10 mouse cellular contexts compared by ENCODE assay signal in genomic region chr13:12502665-12503237, GRCm38 (mm10). TPM values are rescaled to one million over a fixed set of nuclear protein-coding genes. Genes with fewer than 3 reads are reported as not detected.
A peak's percentile ranks its signal among the peaks of the same experiment; 100 is the strongest.
DNase-seq lines count a peak whose midpoint lies in the region; ATAC-seq lines count a peak whose summit lies in the region.
"Had no signal": no experiment of that assay in that cellular context is flagged by ENCODE, and none has a peak within 500 bp of the region (broad histone marks: within the 10 kb centered on the region; RNA-seq: fewer than 3 reads in every experiment).

No protein-coding gene starts in this region.

- peak; percentile 29 for DNase-seq in retina, embryonic 14.5 days (ENCODE audit: low spot score)
- DNase-seq in retina, postnatal 1 day, result no peak
- peak; percentile 15 for DNase-seq in embryonic facial prominence, embryonic 10.5 days (ENCODE audit: low spot score)
- peak; percentile 25 for DNase-seq in limb, embryonic 11.5 days (ENCODE audit: low spot score)
- DNase-seq in Muller cell, postnatal 12 days (ENCODE audit: inconsistent ontology term), result no peak
- DNase-seq in lung, postnatal 36 days, result no peak
- DNase-seq: cerebellum, adult 11-12 months had no signal

- H3K36me3 ChIP-seq in embryonic facial prominence, embryonic 10.5 days (replicated peaks), result no peaks in the 10 kb centered on the region
- H3K36me3 ChIP-seq in limb, embryonic 11.5 days (ENCODE audit: control insufficient read depth, insufficient read depth, low read length), result no peaks in the 10 kb centered on the region
- H3K36me3 ChIP-seq in stomach, embryonic 14.5 days (ENCODE audit: control insufficient read depth, insufficient read depth, low read length), result no peaks in the 10 kb centered on the region
- H3K36me3 ChIP-seq: heart, embryonic 15.5 days had no signal

- no peak overlapping the region for H3K4me3 ChIP-seq in embryonic facial prominence, embryonic 10.5 days
- H3K4me3 ChIP-seq in limb, embryonic 11.5 days (ENCODE audit: low read depth, low read length), result no peak overlapping the region
- no peak overlapping the region for H3K4me3 ChIP-seq in stomach, embryonic 14.5 days (ENCODE audit: low read depth, low read length)
- H3K4me3 ChIP-seq: heart, embryonic 15.5 days; megakaryocyte, embryonic 14.5 days had no signal

- no peak for ATAC-seq in limb, embryonic 11.5 days (ENCODE audit: insufficient number of reproducible peaks, low FRiP score, low TSS enrichment, low read depth)
- 0 out of 2 replicates have a peak, but pooled peaks have one; percentile 20 for ATAC-seq in stomach, embryonic 14.5 days (ENCODE audit: insufficient number of reproducible peaks, insufficient read depth, low FRiP score, low read depth)

- WGBS in embryonic facial prominence, embryonic 10.5 days, result 50% methylated on average over 4 of the region's 4 CpGs
- WGBS in limb, embryonic 11.5 days, result 61% methylated on average over 4 of the region's 4 CpGs
- 28% methylated on average over 4 of the region's 4 CpGs for WGBS in stomach, embryonic 14.5 days

- no peaks in the 10 kb centered on the region for H3K9me3 ChIP-seq in embryonic facial prominence, embryonic 10.5 days
- H3K9me3 ChIP-seq in limb, embryonic 11.5 days (ENCODE audit: control insufficient read depth, low read length), result no peaks in the 10 kb centered on the region
- no peaks in the 10 kb centered on the region for H3K9me3 ChIP-seq in stomach, embryonic 14.5 days (ENCODE audit: control insufficient read depth, low read depth, low read length)
- H3K9me3 ChIP-seq: heart, embryonic 15.5 days; megakaryocyte, embryonic 14.5 days had no signal

- no peak overlapping the region for H3K4me2 ChIP-seq in limb, embryonic 11.5 days (ENCODE audit: low read depth, severe bottlenecking)
- H3K4me2 ChIP-seq in stomach, embryonic 14.5 days (replicated peaks; ENCODE audit: low read depth, low read length), result no peak overlapping the region
- H3K4me2 ChIP-seq: heart, embryonic 15.5 days had no signal

- peak overlapping the region; percentile 55 for H3K27ac ChIP-seq in embryonic facial prominence, embryonic 10.5 days (replicated peaks)
- no peak overlapping the region for H3K27ac ChIP-seq in limb, embryonic 11.5 days (replicated peaks; ENCODE audit: low read depth, low read length)
- no peak overlapping the region for H3K27ac ChIP-seq in stomach, embryonic 14.5 days (ENCODE audit: low read length)
- H3K27ac ChIP-seq: heart, embryonic 15.5 days had no signal

- no peaks in the 10 kb centered on the region for H3K27me3 ChIP-seq in embryonic facial prominence, embryonic 10.5 days (replicated peaks; ENCODE audit: low read depth, poor library complexity, severe bottlenecking)
- H3K27me3 ChIP-seq in limb, embryonic 11.5 days (ENCODE audit: control insufficient read depth, insufficient read depth, low read length), result no peaks in the 10 kb centered on the region
- no peaks in the 10 kb centered on the region for H3K27me3 ChIP-seq in stomach, embryonic 14.5 days (ENCODE audit: control insufficient read depth, insufficient read depth, low read length)
- H3K27me3 ChIP-seq: heart, embryonic 15.5 days had no signal

- peaks cover 8% of the 10 kb centered on the region for H3K4me1 ChIP-seq in embryonic facial prominence, embryonic 10.5 days
- H3K4me1 ChIP-seq in limb, embryonic 11.5 days (ENCODE audit: control insufficient read depth, insufficient read depth, low read length), result 0 out of 2 replicates have a peak, but pooled peaks cover 3% of the 10 kb centered on the region
- H3K4me1 ChIP-seq in stomach, embryonic 14.5 days (ENCODE audit: control insufficient read depth, insufficient read depth, low read length), result peaks cover 5% of the 10 kb centered on the region; the same call in 1 of the 2 replicates

- H3K9ac ChIP-seq in limb, embryonic 11.5 days (ENCODE audit: low read length), result no peak overlapping the region
- H3K9ac ChIP-seq in stomach, embryonic 14.5 days (replicated peaks; ENCODE audit: low read depth, low read length), result no peak overlapping the region
- H3K9ac ChIP-seq: heart, embryonic 15.5 days had no signal

RNA-seq across cellular contexts. Expression of gene Edaradd, which starts 17.5 kb away (rescaled TPM):
- 2.6 and 2.7 TPM in 2 replicates for polyA plus RNA-seq in embryonic facial prominence, embryonic 10.5 days (2016; fragmentation: Nextera tagmentation; extraction: Ambion mirVana)
- 1.4 and 1.9 TPM in 2 replicates for polyA plus RNA-seq in limb, embryonic 11.5 days (2014; fragmentation: Nextera tagmentation; extraction: Ambion mirVana)
- 3.2 and 3.3 TPM in 2 replicates for polyA plus RNA-seq in stomach, embryonic 14.5 days (2014; fragmentation: Nextera tagmentation; extraction: Ambion mirVana)

RNA-seq across cellular contexts. Expression of gene Lgals8, which starts 38.0 kb away (rescaled TPM):
- polyA plus RNA-seq in embryonic facial prominence, embryonic 10.5 days (2016; fragmentation: Nextera tagmentation; extraction: Ambion mirVana), result 7.8 and 9.0 TPM in 2 replicates
- 11.0 and 11.6 TPM in 2 replicates for polyA plus RNA-seq in limb, embryonic 11.5 days (2014; fragmentation: Nextera tagmentation; extraction: Ambion mirVana)
- polyA plus RNA-seq in stomach, embryonic 14.5 days (2014; fragmentation: Nextera tagmentation; extraction: Ambion mirVana), result 27.5 and 32.5 TPM in 2 replicates

Comparison
In these comparisons a context has a peak if more than half of its experiments do, and no peak if none do; other contexts are left out.
1. DNase-seq: peak in retina, embryonic 14.5 days (single experiment), embryonic facial prominence, embryonic 10.5 days (single experiment) and limb, embryonic 11.5 days (single experiment); none in retina, postnatal 1 day (single experiment), Muller cell, postnatal 12 days (single experiment) and lung, postnatal 36 days (single experiment).